Mouse (Mus musculus) fibroblast of lung, adult 2 months (primary cell): ENCODE results near the gene Lgr4.
"Not testable (repeated sequence)": the region's sequence is repeated elsewhere in the genome, so short reads cannot be mapped to it uniquely, and the experiment has no call there.

Experiments used
- DNase-seq: peaks from one replicate; pipeline ENCODE4 v3.0.0-alpha.2; 2011; ENCODE audit warnings: low read depth

The Lgr4 gene

GRCm38 (mm10) chr2:109917496-109918413 lies at the start of gene Lgr4:
Gene Lgr4 (plus strand): TSS chr2:109917647.
- peak; percentile 91 for DNase-seq

DNA sequence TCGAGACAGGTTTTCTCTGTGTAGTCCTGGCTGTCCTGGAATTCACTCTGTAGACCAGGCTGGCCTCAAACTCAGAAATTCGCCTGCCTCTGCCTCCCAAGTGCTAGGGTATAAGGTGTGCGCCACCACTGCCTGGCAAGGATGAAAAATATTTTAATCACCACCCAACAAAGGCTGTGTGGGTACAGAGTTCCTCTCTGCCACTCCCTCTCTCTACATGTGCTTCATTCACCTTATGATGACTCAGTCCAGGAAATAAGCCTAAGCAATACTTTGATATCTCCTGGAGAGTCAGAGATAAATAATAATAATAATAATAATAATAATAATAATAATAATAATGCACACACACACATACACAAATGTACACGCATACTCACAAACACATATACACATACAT lies 38.0 kb upstream of the Lgr4 start:
- not testable (repeated sequence) for DNase-seq

- DNase-seq, result no peak
These were observed 36.3 kb upstream of the Lgr4 start for GRCm38 (mm10) chr2:109881111-109881510.

- no peak for DNase-seq
These were observed 35.8 kb upstream of the Lgr4 start for GRCm38 (mm10) chr2:109881625-109882024.

DNA sequence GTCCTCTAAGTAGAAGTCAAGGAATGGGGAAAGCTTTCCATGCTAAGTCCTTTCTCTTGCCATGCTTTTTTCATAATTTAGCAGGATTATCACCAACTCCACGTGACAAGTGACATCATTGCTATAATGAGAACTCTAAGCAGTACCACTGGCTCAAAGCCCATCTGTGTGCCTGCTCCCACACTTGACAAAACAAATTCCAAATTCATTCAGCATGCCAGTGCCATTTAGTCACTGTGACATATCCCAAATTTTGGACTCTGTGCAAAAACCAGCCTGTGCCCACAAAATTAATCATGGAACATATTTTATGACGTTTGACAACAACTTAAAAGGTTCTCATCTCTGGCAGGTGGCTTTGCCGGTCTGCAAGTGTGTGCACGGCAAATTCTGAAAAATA lies 33.3 kb upstream of the Lgr4 start:
- DNase-seq, result peak; percentile 36

DNA sequence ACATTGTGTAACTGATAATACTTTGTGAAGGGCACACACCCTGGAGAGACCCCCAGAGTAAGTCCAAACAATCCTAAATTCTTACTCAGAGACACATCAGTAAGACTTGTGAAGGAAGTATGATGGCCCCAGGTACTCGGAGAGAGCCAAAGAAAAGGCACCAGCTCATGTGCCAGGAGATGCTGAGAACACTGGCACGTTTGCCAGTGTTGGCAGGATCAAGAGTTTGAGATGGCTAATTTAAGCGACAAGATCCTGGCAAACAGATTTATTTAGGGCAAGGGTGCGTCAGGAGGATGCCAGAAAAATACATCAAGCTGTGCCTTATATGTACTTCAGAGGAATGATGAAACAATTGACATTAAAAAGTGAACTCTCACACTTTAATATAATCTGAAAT lies 32.9 kb upstream of the Lgr4 start:
- no peak for DNase-seq

- DNase-seq, result peak; percentile 6
These were observed 27.4 kb upstream of the Lgr4 start for GRCm38 (mm10) chr2:109890068-109890467.

- peak; percentile 85 for DNase-seq
These were observed 26.9 kb upstream of the Lgr4 start, which contains the start of gene Lin7c for GRCm38 (mm10) chr2:109890597-109890996. Gene Lin7c (plus strand): TSS chr2:109890853.

DNA sequence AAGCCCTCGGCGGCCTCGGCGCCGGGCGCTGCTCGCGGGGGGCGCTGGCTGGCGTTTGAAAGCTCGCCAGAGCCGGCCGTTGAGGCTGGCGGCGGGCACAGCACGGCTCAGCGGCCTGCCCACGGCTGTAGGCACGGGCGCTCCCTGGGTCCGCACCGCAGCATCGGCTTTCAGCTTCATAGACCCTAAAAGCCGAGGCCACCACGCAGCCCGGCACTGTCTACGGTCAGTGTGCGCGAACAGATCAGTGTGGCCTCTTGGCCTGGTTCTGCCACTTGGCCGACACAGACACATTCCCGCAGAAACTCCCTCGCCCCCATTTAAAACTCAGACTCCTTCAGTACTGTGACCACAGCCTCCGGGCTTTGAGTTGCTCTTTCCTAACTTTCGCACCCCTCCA lies 26.4 kb upstream of the Lgr4 start:
- peak; percentile 15 for DNase-seq

- peak; percentile 7 for DNase-seq
These were observed 26.0 kb upstream of the Lgr4 start for GRCm38 (mm10) chr2:109891471-109891870.

GRCm38 (mm10) chr2:109896311-109896710 lies 21.1 kb upstream of the Lgr4 start:
- DNase-seq, result no peak

DNA sequence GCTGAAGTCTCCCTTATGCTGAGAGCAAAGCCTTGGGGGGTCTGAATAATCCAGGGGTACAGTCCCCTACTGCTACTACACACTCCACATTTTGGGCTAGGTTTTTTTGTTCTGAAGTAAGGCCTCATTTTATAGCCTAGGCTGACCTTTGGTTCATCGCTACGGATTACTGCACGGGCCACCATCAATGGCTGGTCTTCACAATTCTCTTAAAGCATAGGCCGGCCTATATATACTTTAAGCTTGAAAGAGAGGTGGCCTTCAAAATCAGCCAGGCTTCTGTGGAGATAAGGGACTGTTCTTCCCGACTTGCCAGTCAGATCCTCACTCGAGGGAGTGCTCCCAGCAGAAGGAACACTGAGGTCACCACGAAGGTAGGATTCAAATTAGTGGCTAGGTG lies 14.6 kb upstream of the Lgr4 start:
- DNase-seq, result no peak

- peak; percentile 81 for DNase-seq
These were observed 13.2 kb upstream of the Lgr4 start for GRCm38 (mm10) chr2:109904171-109904821.

DNA sequence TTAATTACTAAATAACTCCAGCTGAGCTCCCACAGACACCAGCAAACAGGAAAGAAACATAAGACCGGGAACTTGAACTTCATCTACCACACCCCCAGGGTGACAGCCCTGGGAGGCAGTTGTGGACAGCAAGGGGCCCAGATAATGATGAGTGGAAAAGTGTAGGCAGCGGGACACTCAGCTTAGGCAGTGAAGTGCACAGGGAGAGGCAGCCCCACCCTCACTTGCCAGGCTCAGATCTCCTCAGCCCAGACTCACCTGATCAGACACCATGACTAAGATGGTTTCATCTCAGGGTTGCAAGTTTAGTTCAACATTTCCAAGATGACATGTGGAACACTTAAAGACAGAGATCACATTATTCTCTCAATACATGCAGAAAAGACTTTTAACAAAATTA lies 8.3 kb upstream of the Lgr4 start:
- no peak for DNase-seq

DNA sequence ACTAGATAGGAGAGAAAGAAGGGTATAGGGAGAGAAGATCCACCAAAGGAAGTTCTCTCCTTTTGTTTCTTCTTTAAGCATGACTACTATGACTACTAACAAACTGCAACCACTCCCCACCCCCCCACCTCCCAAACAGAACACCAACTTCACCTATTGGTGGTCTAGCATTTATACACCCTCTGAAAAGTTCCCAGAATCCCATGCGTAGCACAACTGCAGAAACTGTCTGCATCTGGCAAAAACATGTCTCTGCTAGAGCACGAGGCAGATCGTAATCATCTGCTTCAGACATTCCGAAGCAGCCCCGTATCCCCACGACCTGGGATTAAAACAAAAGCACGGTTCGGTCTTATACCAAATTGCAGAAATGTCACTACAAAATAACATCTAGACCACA lies 5.2 kb upstream of the Lgr4 start:
- no peak for DNase-seq

GRCm38 (mm10) chr2:109912766-109913165 lies 4.7 kb upstream of the Lgr4 start:
- DNase-seq, result no peak

DNA sequence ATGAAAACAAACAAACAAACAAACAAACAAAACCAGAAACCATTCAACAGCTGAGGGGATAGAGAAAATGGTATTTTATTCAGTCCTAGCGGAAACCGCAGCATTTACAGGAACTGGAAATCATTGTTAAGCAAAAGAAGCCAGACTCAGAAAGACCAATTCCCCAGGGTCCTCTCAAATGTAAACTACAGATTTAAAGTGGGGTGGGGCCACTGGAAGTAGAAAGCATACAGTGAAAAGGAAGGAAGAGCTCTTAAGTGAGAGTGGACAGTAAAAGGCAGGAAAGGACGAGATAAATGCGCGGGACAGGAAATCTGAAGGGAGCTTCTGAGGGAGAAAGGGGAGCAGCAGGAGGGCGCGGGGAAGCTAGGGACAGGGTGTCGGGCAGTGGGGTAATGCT lies 4.2 kb upstream of the Lgr4 start:
- DNase-seq, result no peak

GRCm38 (mm10) chr2:109914601-109915000 lies 2.8 kb upstream of the Lgr4 start:
- no peak for DNase-seq

DNA sequence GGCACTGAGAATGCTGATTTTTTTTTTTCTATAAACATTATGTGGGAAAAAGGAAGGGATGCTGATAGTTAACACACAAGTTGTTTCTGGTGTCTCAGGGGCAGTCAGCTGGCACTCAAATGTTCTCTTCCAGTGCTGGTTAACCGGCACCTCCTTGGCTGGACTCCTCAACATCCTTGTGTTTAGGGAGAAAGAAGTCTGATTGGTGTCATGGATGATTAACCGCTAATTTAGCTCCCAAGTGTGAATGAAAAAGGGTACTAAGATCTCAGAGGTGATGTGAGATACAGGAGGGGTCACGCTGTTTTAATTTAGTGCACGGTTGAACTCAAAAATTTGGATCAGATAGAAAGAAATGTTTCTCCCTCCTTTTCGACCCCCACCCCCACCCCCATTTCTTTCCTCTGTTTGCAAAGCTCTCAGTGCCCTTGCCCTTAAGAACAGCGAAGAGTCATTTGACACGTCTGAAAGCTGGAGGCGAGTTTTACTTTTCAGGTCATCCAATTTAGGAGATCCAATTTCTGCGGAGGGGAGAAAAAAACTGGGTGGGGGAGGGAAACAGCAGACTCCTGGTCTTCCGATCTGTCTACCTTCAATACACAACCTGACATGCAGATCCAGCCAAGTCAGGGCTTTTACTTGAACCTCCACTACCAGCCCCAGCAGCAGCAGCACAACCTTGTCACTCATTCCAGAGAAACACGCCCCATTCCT lies 508 bp upstream of the Lgr4 start:
- no peak for DNase-seq

GRCm38 (mm10) chr2:109918592-109919262 lies 1.3 kb downstream of the Lgr4 start:
- no peak for DNase-seq

DNA sequence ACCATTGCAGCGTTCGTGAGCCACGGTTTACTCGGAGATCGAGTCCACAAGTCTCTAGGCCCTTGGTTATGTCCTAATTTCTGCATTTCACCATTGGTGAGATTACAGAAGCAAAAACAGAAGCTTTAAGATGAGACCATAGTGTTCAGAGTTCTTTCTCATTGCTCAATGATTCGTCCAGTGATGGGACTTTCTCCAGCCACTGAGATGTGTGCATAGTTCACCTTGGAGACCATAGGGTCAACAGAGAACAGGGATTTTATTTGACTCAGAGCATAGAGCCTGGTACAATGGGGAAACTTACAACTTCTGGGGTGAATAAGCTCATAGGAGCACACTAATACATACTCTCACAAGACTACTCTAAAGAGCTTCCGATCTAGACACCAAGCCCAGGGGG lies 3.0 kb downstream of the Lgr4 start:
- no peak for DNase-seq
